Mouse (Mus musculus): Measurements from ENCODE around the gene Col5a1.

- TF ChIP-seq CTCF (IDR thresholded peaks at IDR 0.05; ENCODE audit: insufficient read depth, low read depth, low read length) (no peak), POLR2A (IDR thresholded peaks at IDR 0.05; ENCODE audit: insufficient read depth, low read depth, low read length) (no peak)
Observed at GRCm38 (mm10) chr2:27918106-27918505, 31.9 kb downstream of the Col5a1 start.

Data from olfactory bulb, adult 2 months (tissue).